Mouse (Mus musculus): ENCODE results near the gene Lnx2. TPM values are rescaled to one million over a fixed set of nuclear protein-coding genes. Genes with fewer than 3 reads are reported as not detected.

Lnx2 gene
- polyA plus RNA-seq, 1 experiment from 2014 or later = 18.3 TPM

DNA sequence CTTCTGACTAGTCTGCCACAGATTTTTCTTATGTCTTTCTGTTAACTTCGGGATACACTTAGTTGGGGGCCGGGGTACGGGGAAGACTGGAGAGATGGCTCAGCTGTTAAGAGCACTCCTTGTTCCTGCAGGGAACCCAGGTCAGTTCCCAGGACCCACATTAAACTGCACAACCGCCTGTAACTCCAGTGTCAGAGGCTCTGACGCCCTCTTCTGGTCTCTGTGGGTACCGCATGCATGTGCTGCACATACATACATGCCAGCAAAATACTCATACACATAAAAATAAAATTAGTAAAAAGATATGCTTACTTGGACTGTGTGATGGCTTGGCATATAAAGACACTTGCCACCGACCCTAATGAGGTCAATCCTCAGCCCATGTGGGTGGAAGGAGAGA is 79.6 kb downstream of the Lnx2 start:
- no peaks in the 10 kb centered on the region for H3K36me3 ChIP-seq (ENCODE audit: control insufficient read depth, insufficient read depth, low read length)
- H3K9ac ChIP-seq (ENCODE audit: low read length) = no peak overlapping the region
- H3K4me2 ChIP-seq (ENCODE audit: low read depth, low read length) = no peak overlapping the region
- no peak overlapping the region for H3K4me3 ChIP-seq (replicated peaks; ENCODE audit: low read length)
- H3K4me1 ChIP-seq (ENCODE audit: control insufficient read depth, insufficient read depth, low read length) = no peaks in the 10 kb centered on the region
- H3K27ac ChIP-seq (ENCODE audit: low read length) = no peak overlapping the region
- H3K27me3 ChIP-seq (ENCODE audit: control insufficient read depth, insufficient read depth, low read length) = no peaks in the 10 kb centered on the region
- ATAC-seq (ENCODE audit: insufficient read depth, low FRiP score) = no peak
- H3K9me3 ChIP-seq (replicated peaks; ENCODE audit: control insufficient read depth, low read length) = no peaks in the 10 kb centered on the region; the same call in none of the 2 replicates
- 85% methylated on average over 7 of the region's 7 CpGs for WGBS

DNA sequence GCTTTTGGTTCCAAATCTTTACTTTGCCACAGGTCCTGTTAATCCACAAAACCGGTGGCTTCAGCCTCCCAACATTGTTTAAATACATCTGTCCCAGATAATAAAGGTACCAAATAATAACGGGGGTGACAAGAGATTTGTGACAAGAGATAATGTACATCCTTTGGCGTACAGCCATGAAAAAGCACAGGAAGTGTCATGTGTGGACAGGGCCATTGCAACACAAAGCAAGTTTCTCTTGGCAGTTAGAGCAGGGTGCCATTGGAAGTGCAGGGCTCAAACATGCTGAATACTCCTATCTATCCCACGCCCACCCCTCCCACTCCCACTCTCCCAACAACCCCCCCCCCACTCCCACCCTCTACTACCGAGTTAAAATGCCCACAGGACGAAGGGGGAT is 81.4 kb downstream of the Lnx2 start:
- Histone ChIP-seq H3K4me3 (replicated peaks; ENCODE audit: low read length) (no peak overlapping the region), H3K9ac (ENCODE audit: low read length) (no peak overlapping the region), H3K27me3 (ENCODE audit: control insufficient read depth, insufficient read depth, low read length) (no peaks in the 10 kb centered on the region), H3K27ac (ENCODE audit: low read length) (no peak overlapping the region), H3K36me3 (ENCODE audit: control insufficient read depth, insufficient read depth, low read length) (no peaks in the 10 kb centered on the region), H3K4me1 (ENCODE audit: control insufficient read depth, insufficient read depth, low read length) (no peaks in the 10 kb centered on the region), H3K9me3 (replicated peaks; ENCODE audit: control insufficient read depth, low read length) (no peaks in the 10 kb centered on the region; the same call in none of the 2 replicates), H3K4me2 (ENCODE audit: low read depth, low read length) (no peak overlapping the region)
- WGBS = 56% methylated on average over 6 of the region's 6 CpGs
- ATAC-seq (ENCODE audit: insufficient read depth, low FRiP score) = no peak

DNA sequence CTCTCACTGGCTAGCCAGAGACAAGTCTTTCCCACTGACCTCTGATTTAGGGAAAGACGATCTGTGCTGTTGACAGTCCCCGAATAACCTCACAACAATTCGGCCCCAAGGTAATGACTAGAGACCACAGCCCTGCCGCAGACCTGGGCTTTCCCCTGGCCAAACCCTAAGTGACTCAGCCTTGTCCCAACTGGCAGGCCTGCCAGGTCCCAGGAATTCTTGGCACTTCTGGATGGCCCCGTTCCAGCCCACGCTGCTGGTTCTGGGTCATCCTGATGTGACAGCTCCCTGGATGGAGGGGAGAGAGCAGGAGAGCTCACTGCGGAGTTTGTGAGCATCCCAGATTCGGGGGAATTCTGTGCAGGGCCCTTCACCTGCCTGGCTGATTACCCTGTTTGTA is 82.9 kb downstream of the Lnx2 start:
- no peak overlapping the region for H3K9ac ChIP-seq (ENCODE audit: low read length)
- no peaks in the 10 kb centered on the region for H3K36me3 ChIP-seq (ENCODE audit: control insufficient read depth, insufficient read depth, low read length)
- ATAC-seq (ENCODE audit: insufficient read depth, low FRiP score) = no peak
- no peak overlapping the region for H3K27ac ChIP-seq (ENCODE audit: low read length)
- 78% methylated on average over 8 of the region's 8 CpGs for WGBS
- no peak overlapping the region for H3K4me2 ChIP-seq (ENCODE audit: low read depth, low read length)
- H3K27me3 ChIP-seq (ENCODE audit: control insufficient read depth, insufficient read depth, low read length) = no peaks in the 10 kb centered on the region
- H3K4me1 ChIP-seq (ENCODE audit: control insufficient read depth, insufficient read depth, low read length) = no peaks in the 10 kb centered on the region
- H3K4me3 ChIP-seq (replicated peaks; ENCODE audit: low read length) = no peak overlapping the region
- H3K9me3 ChIP-seq (replicated peaks; ENCODE audit: control insufficient read depth, low read length) = no peaks in the 10 kb centered on the region; the same call in 1 of the 2 replicates

DNA sequence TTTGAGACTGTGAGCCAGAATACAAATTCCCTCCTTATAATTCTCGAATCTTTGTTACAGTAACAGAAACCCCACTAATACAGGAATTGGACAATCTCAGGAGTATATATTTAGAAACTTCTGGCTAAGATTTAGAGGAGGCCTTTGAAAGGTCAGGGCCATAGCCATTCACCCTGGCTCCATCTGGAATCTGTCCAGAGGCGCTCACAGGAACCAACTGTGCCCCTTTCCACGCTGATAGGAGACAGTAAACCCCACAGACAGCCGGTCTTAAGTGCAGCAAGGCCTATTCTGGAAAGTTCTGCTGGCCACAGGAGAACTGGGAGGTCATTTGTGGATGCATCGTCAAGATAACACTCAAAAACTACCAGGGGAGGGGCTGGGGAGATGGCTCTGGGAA is 87.3 kb downstream of the Lnx2 start:
- H3K4me2 ChIP-seq (ENCODE audit: low read depth, low read length) = no peak overlapping the region
- H3K4me1 ChIP-seq (ENCODE audit: control insufficient read depth, insufficient read depth, low read length) = no peaks in the 10 kb centered on the region
- no peak for ATAC-seq (ENCODE audit: insufficient read depth, low FRiP score)
- WGBS = 60% methylated on average over 5 of the region's 5 CpGs
- no peak overlapping the region for H3K4me3 ChIP-seq (replicated peaks; ENCODE audit: low read length)
- no peaks in the 10 kb centered on the region for H3K9me3 ChIP-seq (replicated peaks; ENCODE audit: control insufficient read depth, low read length)
- no peak overlapping the region for H3K9ac ChIP-seq (ENCODE audit: low read length)
- H3K27me3 ChIP-seq (ENCODE audit: control insufficient read depth, insufficient read depth, low read length) = peaks cover 5% of the 10 kb centered on the region; the same call in 1 of the 2 replicates
- H3K27ac ChIP-seq (ENCODE audit: low read length) = no peak overlapping the region
- H3K36me3 ChIP-seq (ENCODE audit: control insufficient read depth, insufficient read depth, low read length) = no peaks in the 10 kb centered on the region

DNA sequence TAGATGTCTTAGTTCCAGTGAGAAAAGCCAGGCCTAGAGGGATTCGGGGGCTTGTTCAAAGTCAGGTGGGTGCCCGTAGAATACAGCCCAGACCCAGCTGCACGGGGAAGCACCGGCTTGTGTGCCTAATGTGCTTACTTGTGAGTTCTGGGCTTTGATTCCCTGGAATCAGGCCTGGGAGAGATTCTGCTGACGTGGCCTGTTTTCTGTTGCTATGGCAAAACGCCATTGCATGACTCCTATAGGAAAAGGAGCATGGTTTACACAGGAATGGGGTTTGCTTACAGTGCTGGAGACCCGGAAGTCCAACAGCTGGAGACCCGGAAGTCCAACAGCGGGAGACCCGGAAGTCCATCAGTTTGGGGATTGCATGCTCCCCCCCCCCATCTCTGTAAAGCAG is 88.8 kb downstream of the Lnx2 start:
- no peak overlapping the region for H3K4me2 ChIP-seq (ENCODE audit: low read depth, low read length)
- H3K4me3 ChIP-seq (replicated peaks; ENCODE audit: low read length) = no peak overlapping the region
- no peaks in the 10 kb centered on the region for H3K4me1 ChIP-seq (ENCODE audit: control insufficient read depth, insufficient read depth, low read length)
- no peaks in the 10 kb centered on the region for H3K36me3 ChIP-seq (ENCODE audit: control insufficient read depth, insufficient read depth, low read length)
- whole genome bisulfite sequencing = 69% methylated on average over 10 of the region's 10 CpGs
- no peaks in the 10 kb centered on the region for H3K9me3 ChIP-seq (replicated peaks; ENCODE audit: control insufficient read depth, low read length)
- no peak overlapping the region for H3K9ac ChIP-seq (ENCODE audit: low read length)
- ATAC-seq (ENCODE audit: insufficient read depth, low FRiP score) = no peak
- no peak overlapping the region for H3K27ac ChIP-seq (ENCODE audit: low read length)
- H3K27me3 ChIP-seq (ENCODE audit: control insufficient read depth, insufficient read depth, low read length) = peaks cover 5% of the 10 kb centered on the region; the same call in 1 of the 2 replicates

DNA sequence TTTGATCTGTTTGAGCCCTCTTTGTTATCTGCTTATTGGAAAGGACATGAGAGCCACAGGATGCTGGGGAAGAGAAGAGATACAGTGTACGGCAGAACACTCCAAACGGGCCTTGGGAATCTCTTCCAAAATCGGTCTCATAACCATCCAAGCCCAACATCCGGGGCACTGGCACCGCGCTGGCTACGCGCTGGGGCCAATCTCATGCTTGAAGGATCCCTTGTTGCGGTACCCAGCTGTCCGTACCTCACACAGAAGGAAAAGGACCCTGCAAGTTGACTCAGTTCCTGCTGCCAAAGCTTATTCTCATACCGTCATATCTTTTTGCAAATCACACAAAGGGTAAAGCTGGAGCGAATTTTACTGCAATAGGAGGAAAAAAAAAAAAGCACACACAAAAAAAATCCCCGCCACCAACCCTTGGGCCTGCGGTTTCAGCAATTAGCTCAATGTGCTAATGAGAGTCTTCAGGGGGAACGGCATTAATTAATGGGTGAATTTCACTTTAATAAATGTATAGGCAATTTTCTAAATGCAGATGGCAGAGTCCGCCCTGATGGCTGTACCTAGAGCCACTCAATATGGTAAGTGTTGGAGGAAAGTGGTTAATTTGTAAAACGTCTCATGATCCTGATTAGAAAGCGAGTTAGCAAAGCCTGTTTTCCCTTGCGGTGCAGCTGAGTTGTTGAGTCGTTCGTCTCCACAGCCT is 90.5 kb downstream of the Lnx2 start:
- ATAC-seq (ENCODE audit: insufficient read depth, low FRiP score) = no peak

DNA sequence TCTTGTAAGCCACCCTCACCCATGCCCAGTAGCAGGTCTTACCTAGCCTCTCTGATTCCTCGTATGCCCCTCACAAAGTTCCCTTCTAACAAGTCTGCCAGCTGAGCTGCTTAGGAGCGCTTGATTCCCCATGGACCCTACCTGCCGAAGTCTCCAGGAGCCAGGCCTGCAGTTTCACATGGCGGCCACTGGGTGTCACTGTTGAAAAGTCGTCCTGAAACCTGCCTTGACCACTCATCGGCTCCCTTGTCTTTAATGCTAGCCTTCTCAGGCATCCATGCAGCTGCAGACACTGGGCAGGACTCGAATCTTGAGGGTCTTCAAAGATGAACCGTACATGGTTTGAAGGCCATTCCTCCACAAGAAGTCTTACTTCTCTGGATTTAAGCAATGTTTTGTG is 93.2 kb downstream of the Lnx2 start:
- H3K36me3 ChIP-seq (ENCODE audit: control insufficient read depth, insufficient read depth, low read length) = no peaks in the 10 kb centered on the region
- 0 out of 2 replicates have a peak, but pooled peaks have one; percentile 31 for ATAC-seq (ENCODE audit: insufficient read depth, low FRiP score)
- H3K9me3 ChIP-seq (replicated peaks; ENCODE audit: control insufficient read depth, low read length) = no peaks in the 10 kb centered on the region
- no peaks in the 10 kb centered on the region for H3K4me1 ChIP-seq (ENCODE audit: control insufficient read depth, insufficient read depth, low read length)
- peaks cover 5% of the 10 kb centered on the region; the same call in 1 of the 2 replicates for H3K27me3 ChIP-seq (ENCODE audit: control insufficient read depth, insufficient read depth, low read length)
- no peak overlapping the region for H3K27ac ChIP-seq (ENCODE audit: low read length)
- 6% methylated on average over 8 of the region's 8 CpGs for WGBS
- H3K4me3 ChIP-seq (replicated peaks; ENCODE audit: low read length) = no peak overlapping the region
- H3K4me2 ChIP-seq (ENCODE audit: low read depth, low read length) = no peak overlapping the region
- no peak overlapping the region for H3K9ac ChIP-seq (ENCODE audit: low read length)

More for the DNA sequence above, 90.5 kb downstream of the Lnx2 start:
- Histone ChIP-seq H3K27me3 (ENCODE audit: control insufficient read depth, insufficient read depth, low read length) (peaks cover 5% of the 10 kb centered on the region; the same call in 1 of the 2 replicates), H3K9me3 (replicated peaks; ENCODE audit: control insufficient read depth, low read length) (no peaks in the 10 kb centered on the region), H3K4me3 (replicated peaks; ENCODE audit: low read length) (no peak overlapping the region), H3K4me2 (ENCODE audit: low read depth, low read length) (no peak overlapping the region), H3K36me3 (ENCODE audit: control insufficient read depth, insufficient read depth, low read length) (no peaks in the 10 kb centered on the region), H3K4me1 (ENCODE audit: control insufficient read depth, insufficient read depth, low read length) (no peaks in the 10 kb centered on the region), H3K9ac (ENCODE audit: low read length) (0 out of 2 replicates have a peak overlapping the region, but pooled peaks have one; percentile 9), H3K27ac (ENCODE audit: low read length) (no peak overlapping the region)
- 66% methylated on average over 21 of the region's 21 CpGs for WGBS

DNA sequence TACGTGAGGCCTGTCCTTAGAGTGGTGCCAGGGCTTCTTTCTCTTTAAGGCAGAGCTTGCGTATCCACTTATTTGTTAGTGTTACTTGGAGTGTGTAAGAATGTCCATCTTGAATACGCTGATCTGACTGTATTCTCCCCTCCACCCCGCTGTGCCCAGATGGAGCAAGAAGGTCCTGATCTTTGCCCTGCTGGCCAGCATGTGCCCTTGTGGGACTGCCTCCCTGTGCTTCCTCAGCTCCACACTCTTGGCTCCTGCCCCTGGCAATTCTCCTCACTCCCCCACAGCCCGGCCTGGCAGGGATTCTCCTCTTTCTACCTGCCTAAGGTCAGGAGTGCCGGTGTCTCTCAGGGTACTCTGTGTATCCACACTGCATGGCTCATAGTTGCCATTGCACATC is 95.0 kb downstream of the Lnx2 start:
- Histone ChIP-seq H3K4me2 (ENCODE audit: low read depth, low read length) (no peak overlapping the region), H3K9me3 (replicated peaks; ENCODE audit: control insufficient read depth, low read length) (no peaks in the 10 kb centered on the region), H3K4me1 (ENCODE audit: control insufficient read depth, insufficient read depth, low read length) (no peaks in the 10 kb centered on the region), H3K27me3 (ENCODE audit: control insufficient read depth, insufficient read depth, low read length) (peaks cover 5% of the 10 kb centered on the region; the same call in 1 of the 2 replicates), H3K36me3 (ENCODE audit: control insufficient read depth, insufficient read depth, low read length) (no peaks in the 10 kb centered on the region), H3K27ac (ENCODE audit: low read length) (no peak overlapping the region), H3K4me3 (replicated peaks; ENCODE audit: low read length) (no peak overlapping the region), H3K9ac (ENCODE audit: low read length) (no peak overlapping the region)
- ATAC-seq (ENCODE audit: insufficient read depth, low FRiP score) = no peak
- 84% methylated on average over 6 of the region's 6 CpGs for WGBS

DNA sequence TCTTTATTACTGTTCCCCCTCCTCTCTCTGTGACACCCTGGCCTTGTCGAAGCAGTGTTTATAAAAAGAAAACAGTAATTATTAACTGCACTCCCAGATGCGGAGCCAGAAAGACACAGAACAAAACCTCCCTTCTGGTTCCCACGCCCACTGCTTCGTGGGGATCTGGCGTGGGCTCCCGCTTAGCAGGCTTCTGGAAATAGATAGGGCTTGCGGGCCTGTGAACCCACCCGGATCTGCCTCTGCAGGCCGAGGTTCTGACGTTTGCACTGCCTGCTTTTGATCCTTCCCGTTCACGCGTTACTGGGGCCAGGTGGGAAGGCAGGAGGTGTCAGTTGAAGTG is 101.6 kb downstream of the Lnx2 start:
- Histone ChIP-seq H3K9ac (ENCODE audit: low read length) (0 out of 2 replicates have a peak overlapping the region, but pooled peaks have one; percentile 13), H3K27ac (ENCODE audit: low read length) (peak overlapping the region; percentile 64), H3K4me2 (ENCODE audit: low read depth, low read length) (peak overlapping the region; percentile 20; the same call in 1 of the 2 replicates), H3K27me3 (ENCODE audit: control insufficient read depth, insufficient read depth, low read length) (no peaks in the 10 kb centered on the region), H3K4me1 (ENCODE audit: control insufficient read depth, insufficient read depth, low read length) (no peaks in the 10 kb centered on the region), H3K9me3 (replicated peaks; ENCODE audit: control insufficient read depth, low read length) (no peaks in the 10 kb centered on the region), H3K4me3 (replicated peaks; ENCODE audit: low read length) (no peak overlapping the region), H3K36me3 (ENCODE audit: control insufficient read depth, insufficient read depth, low read length) (no peaks in the 10 kb centered on the region)
- no peak for ATAC-seq (ENCODE audit: insufficient read depth, low FRiP score)
- 15% methylated on average over 13 of the region's 13 CpGs for WGBS
